Mouse (Mus musculus): ENCODE measurements around the gene Aars2. TPM values are rescaled to one million over a fixed set of nuclear protein-coding genes. Genes with fewer than 3 reads are reported as not detected.
A peak's percentile ranks its signal among the peaks of the same experiment; 100 is the strongest.

Aars2 gene
- polyA plus RNA-seq, 1 experiment from 2014 or later = 17.6 TPM

GRCm38 (mm10) chr17:45564531-45565084, 58.0 kb downstream of the Aars2 start:
- no peaks in the 10 kb centered on the region for H3K9me3 ChIP-seq
- H3K36me3 ChIP-seq = peaks cover 42% of the 10 kb centered on the region
- no peaks in the 10 kb centered on the region for H3K27me3 ChIP-seq
- WGBS = 9% methylated on average over 18 of the region's 18 CpGs
- H3K4me2 ChIP-seq (replicated peaks) = peak overlapping the region; percentile 99
- peak overlapping the region; percentile 76 for H3K9ac ChIP-seq (replicated peaks)
- H3K27ac ChIP-seq = peak overlapping the region; percentile 85
- H3K4me3 ChIP-seq (replicated peaks) = peak overlapping the region; percentile 56
- H3K4me1 ChIP-seq (replicated peaks) = peaks cover 49% of the 10 kb centered on the region
- no peak; the same call in 1 of the 2 replicates for ATAC-seq

GRCm38 (mm10) chr17:45565103-45565502, 58.5 kb downstream of the Aars2 start:
- peak overlapping the region; percentile 56 for H3K4me3 ChIP-seq (replicated peaks)
- no peaks in the 10 kb centered on the region for H3K27me3 ChIP-seq
- 96% methylated on average over 11 of the region's 11 CpGs for WGBS
- no peak for ATAC-seq
- peaks cover 54% of the 10 kb centered on the region for H3K4me1 ChIP-seq (replicated peaks)
- H3K36me3 ChIP-seq = peaks cover 47% of the 10 kb centered on the region
- H3K27ac ChIP-seq = peak overlapping the region; percentile 85
- peak overlapping the region; percentile 99 for H3K4me2 ChIP-seq (replicated peaks)
- peak overlapping the region; percentile 76 for H3K9ac ChIP-seq (replicated peaks)
- no peaks in the 10 kb centered on the region for H3K9me3 ChIP-seq

GRCm38 (mm10) chr17:45566031-45566359, 59.4 kb downstream of the Aars2 start:
- WGBS = 91% methylated on average over 1 of the region's 1 CpGs
- H3K4me2 ChIP-seq (replicated peaks) = no peak overlapping the region
- H3K36me3 ChIP-seq = peaks cover 56% of the 10 kb centered on the region
- H3K27ac ChIP-seq = 0 out of 2 replicates have a peak overlapping the region, but pooled peaks have one; percentile 30
- H3K9ac ChIP-seq (replicated peaks) = no peak overlapping the region
- no peak for ATAC-seq
- H3K4me1 ChIP-seq (replicated peaks) = peaks cover 63% of the 10 kb centered on the region
- no peak overlapping the region for H3K4me3 ChIP-seq (replicated peaks)
- no peaks in the 10 kb centered on the region for H3K9me3 ChIP-seq
- H3K27me3 ChIP-seq = no peaks in the 10 kb centered on the region

GRCm38 (mm10) chr17:45566360-45567161, 59.9 kb downstream of the Aars2 start:
- no peak overlapping the region for H3K9ac ChIP-seq (replicated peaks)

GRCm38 (mm10) chr17:45567162-45567601, 60.5 kb downstream of the Aars2 start:
- H3K27ac ChIP-seq = peak overlapping the region; percentile 57
- no peaks in the 10 kb centered on the region for H3K9me3 ChIP-seq
- no peak overlapping the region for H3K4me2 ChIP-seq (replicated peaks)
- no peak for ATAC-seq
- no peaks in the 10 kb centered on the region for H3K27me3 ChIP-seq
- peaks cover 63% of the 10 kb centered on the region for H3K36me3 ChIP-seq
- no peak overlapping the region for H3K4me3 ChIP-seq (replicated peaks)
- no peak overlapping the region for H3K9ac ChIP-seq (replicated peaks)
- WGBS = 31% methylated on average over 4 of the region's 4 CpGs
- peaks cover 74% of the 10 kb centered on the region for H3K4me1 ChIP-seq (replicated peaks)

More at GRCm38 (mm10) chr17:45566360-45567161, 59.9 kb downstream of the Aars2 start:
- WGBS = 73% methylated on average over 18 of the region's 18 CpGs
- peak overlapping the region; percentile 57 for H3K27ac ChIP-seq
- H3K9me3 ChIP-seq = no peaks in the 10 kb centered on the region
- peaks cover 61% of the 10 kb centered on the region for H3K36me3 ChIP-seq
- peaks cover 69% of the 10 kb centered on the region for H3K4me1 ChIP-seq (replicated peaks)
- H3K4me3 ChIP-seq (replicated peaks) = 0 out of 2 replicates have a peak overlapping the region, but pooled peaks have one; percentile 2
- H3K4me2 ChIP-seq (replicated peaks) = no peak overlapping the region
- no peak for ATAC-seq
- H3K27me3 ChIP-seq = no peaks in the 10 kb centered on the region

GRCm38 (mm10) chr17:45568990-45569389, 62.3 kb downstream of the Aars2 start:
- ATAC-seq = no peak
- H3K27ac ChIP-seq = no peak overlapping the region
- peaks cover 63% of the 10 kb centered on the region for H3K36me3 ChIP-seq
- H3K4me2 ChIP-seq (replicated peaks) = no peak overlapping the region
- H3K4me3 ChIP-seq (replicated peaks) = no peak overlapping the region
- 91% methylated on average over 12 of the region's 12 CpGs for WGBS
- peaks cover 74% of the 10 kb centered on the region for H3K4me1 ChIP-seq (replicated peaks)
- H3K9me3 ChIP-seq = no peaks in the 10 kb centered on the region
- no peak overlapping the region for H3K9ac ChIP-seq (replicated peaks)
- no peaks in the 10 kb centered on the region for H3K27me3 ChIP-seq

GRCm38 (mm10) chr17:45569999-45570398, 63.4 kb downstream of the Aars2 start:
- Histone ChIP-seq H3K36me3 (peaks cover 63% of the 10 kb centered on the region), H3K4me1 (replicated peaks) (peaks cover 76% of the 10 kb centered on the region), H3K4me2 (replicated peaks) (no peak overlapping the region), H3K9me3 (no peaks in the 10 kb centered on the region), H3K27me3 (no peaks in the 10 kb centered on the region), H3K4me3 (replicated peaks) (no peak overlapping the region), H3K9ac (replicated peaks) (no peak overlapping the region), H3K27ac (0 out of 2 replicates have a peak overlapping the region, but pooled peaks have one; percentile 14)
- ATAC-seq = no peak
- 85% methylated on average over 4 of the region's 4 CpGs for WGBS

Other genes with a start within 250 kb of the Aars2 start
- 70.8 and 74.8 TPM in 2 replicates for gene Cdc5l, start 73.1 kb upstream of the Aars2 start, polyA plus RNA-seq (2015; fragmentation: Nextera tagmentation; extraction: Ambion mirVana)
- 1.4 TPM in 2 replicates for gene Spats1, start 31.4 kb upstream of the Aars2 start, polyA plus RNA-seq (2015; fragmentation: Nextera tagmentation; extraction: Ambion mirVana)
- 2.6 and 2.7 TPM in 2 replicates for gene Tcte1, start 16.6 kb downstream of the Aars2 start, polyA plus RNA-seq (2015; fragmentation: Nextera tagmentation; extraction: Ambion mirVana)
- 23.5 and 25.5 TPM in 2 replicates for gene Tmem151b, start 42.8 kb downstream of the Aars2 start, polyA plus RNA-seq (2015; fragmentation: Nextera tagmentation; extraction: Ambion mirVana)
- gene Nfkbie, start 48.9 kb downstream of the Aars2 start, polyA plus RNA-seq (2015; fragmentation: Nextera tagmentation; extraction: Ambion mirVana) = 5.2 and 7.1 TPM in 2 replicates
- 89.2 and 95.3 TPM in 2 replicates for gene Slc35b2, start 57.0 kb downstream of the Aars2 start, polyA plus RNA-seq (2015; fragmentation: Nextera tagmentation; extraction: Ambion mirVana)
- 1,587 and 1,677 TPM in 2 replicates for gene Hsp90ab1, start 66.4 kb downstream of the Aars2 start, polyA plus RNA-seq (2015; fragmentation: Nextera tagmentation; extraction: Ambion mirVana)
- gene Slc29a1, start 92.8 kb downstream of the Aars2 start, polyA plus RNA-seq (2015; fragmentation: Nextera tagmentation; extraction: Ambion mirVana) = 29.7 and 30.4 TPM in 2 replicates
- not detected in 2 replicates for gene Mymx, start 95.3 kb downstream of the Aars2 start, polyA plus RNA-seq (2015; fragmentation: Nextera tagmentation; extraction: Ambion mirVana)
- gene Capn11, start 152.5 kb downstream of the Aars2 start, polyA plus RNA-seq (2015; fragmentation: Nextera tagmentation; extraction: Ambion mirVana) = 0.52 and 0.92 TPM in 2 replicates
- gene Mrpl14, start 179.5 kb downstream of the Aars2 start, polyA plus RNA-seq (2015; fragmentation: Nextera tagmentation; extraction: Ambion mirVana) = 115 and 121 TPM in 2 replicates
- 124 and 133 TPM in 2 replicates for gene Tmem63b, start 180.1 kb downstream of the Aars2 start, polyA plus RNA-seq (2015; fragmentation: Nextera tagmentation; extraction: Ambion mirVana)
- gene 1600014C23Rik, start 227.0 kb downstream of the Aars2 start, polyA plus RNA-seq (2015; fragmentation: Nextera tagmentation; extraction: Ambion mirVana) = not detected in 2 replicates

All from midbrain, embryonic 13.5 days (tissue).